Mouse (Mus musculus): Measurements from ENCODE around the gene Adprhl1.

DNA sequence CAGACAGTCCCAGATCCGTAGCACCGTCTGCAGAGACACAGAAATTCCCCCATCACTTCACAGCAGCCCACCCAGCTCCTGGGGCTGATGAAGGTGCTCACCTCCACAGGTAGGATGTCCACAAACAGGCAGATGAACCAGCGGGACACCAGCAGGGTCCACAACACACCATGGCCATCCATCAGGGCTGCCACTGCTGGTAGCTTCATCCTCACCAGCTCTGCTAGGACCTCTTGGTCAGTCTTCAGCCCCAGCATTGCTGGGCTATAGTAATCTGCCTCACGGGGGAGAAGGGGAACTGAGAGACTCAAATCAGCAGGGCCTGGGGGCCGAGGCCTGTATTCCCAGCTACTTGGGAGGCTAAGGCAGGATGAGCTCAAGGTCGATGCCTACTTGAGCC, 74.5 kb downstream of the Adprhl1 start:
- TF ChIP-seq POLR2A (IDR thresholded peaks at IDR 0.05; ENCODE audit: extremely low read depth, insufficient read depth, low read length) = no peak
- no peak for TF ChIP-seq CTCF (IDR thresholded peaks at IDR 0.05; ENCODE audit: low read depth, low read length)
